Mouse (Mus musculus): ENCODE results near the gene Nono. TPM values are rescaled to one million over a fixed set of nuclear protein-coding genes. Genes with fewer than 3 reads are reported as not detected.
A peak's percentile ranks its signal among the peaks of the same experiment; 100 is the strongest.

Gene Nono
- total RNA-seq, 2 experiments from 2014 or later = 40.4 to 46.1 TPM

GRCm38 (mm10) chrX:101481604-101482350 lies 52.7 kb downstream of the Nono start:
- DNase-seq = no peak

DNA sequence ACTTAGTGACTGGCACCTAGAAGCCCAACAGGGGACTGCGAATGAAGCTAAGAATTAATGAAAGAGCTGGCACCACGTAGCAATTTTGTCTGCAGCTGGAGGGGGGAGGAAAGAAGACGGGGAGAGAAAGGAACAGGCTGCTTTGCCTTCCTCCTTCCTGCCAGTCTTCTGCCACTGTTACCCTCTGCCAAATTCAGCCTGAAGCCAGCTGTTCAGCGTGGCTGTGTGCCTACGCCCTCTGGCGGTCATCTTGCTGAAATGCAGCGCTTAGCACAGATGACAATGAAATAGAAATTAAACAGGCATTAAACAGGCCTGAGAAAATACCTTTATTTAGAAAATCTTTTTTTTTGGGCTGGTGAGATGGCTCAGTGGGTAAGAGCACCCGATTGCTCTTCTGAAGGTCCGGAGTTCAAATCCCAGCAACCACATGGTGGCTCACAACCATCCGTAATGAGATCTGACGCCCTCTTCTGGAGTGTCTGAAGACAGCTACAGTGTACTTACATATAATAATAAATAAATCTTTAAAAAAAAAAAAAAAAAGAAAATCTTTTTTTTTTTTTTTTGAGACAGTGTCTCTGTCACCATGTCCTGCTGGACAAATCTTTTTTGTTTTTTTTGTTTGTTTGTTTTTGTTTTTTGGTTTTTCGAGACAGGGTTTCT lies 57.5 kb downstream of the Nono start:
- DNase-seq = peak; percentile 9

Other genes starting within 250 kb of the Nono start
- gene Snx12, start 206.8 kb upstream of the Nono start, total RNA-seq (2021) = 10 to 100 TPM; 23.4 to 25.5 TPM
- gene Foxo4, start 174.8 kb upstream of the Nono start, total RNA-seq (2021) = 10 to 100 TPM; 84.7 to 93.9 TPM
- gene Gm614, start 165.3 kb upstream of the Nono start, total RNA-seq (2021) = not detected
- gene Il2rg, start 161.1 kb upstream of the Nono start, total RNA-seq (2021) = 1 to 10 TPM; 1.3 to 2.6 TPM
- gene Gm20489, start 160.3 kb upstream of the Nono start, total RNA-seq (2021) = not detected
- gene Med12, start 155.3 kb upstream of the Nono start, total RNA-seq (2021) = 10 to 100 TPM; 15.4 to 15.6 TPM
- under 1 TPM; 0.08 to 0.20 TPM for gene Nlgn3, start 130.2 kb upstream of the Nono start, total RNA-seq (2021)
- gene Gjb1, start 52.9 kb upstream of the Nono start, total RNA-seq (2021) = under 1 TPM; 0.46 TPM
- 1 to 10 TPM; 7.8 to 9.7 TPM for gene Zmym3, start 8.5 kb upstream of the Nono start, total RNA-seq (2021)
- gene Itgb1bp2, start 19.8 kb downstream of the Nono start, total RNA-seq (2021) = 100 to 1,000 TPM; 228 to 250 TPM
- gene Taf1, start 103.4 kb downstream of the Nono start, total RNA-seq (2021) = 1 to 10 TPM; 6.0 to 8.5 TPM
- gene Ogt, start 210.7 kb downstream of the Nono start, total RNA-seq (2021) = 10 to 100 TPM; 56.9 to 62.1 TPM

Data from gastrocnemius, postnatal 25 days (tissue).